Mouse (Mus musculus): ENCODE data around the gene Galnt10. TPM values are rescaled to one million over a fixed set of nuclear protein-coding genes. Genes with fewer than 3 reads are reported as not detected.

Galnt10 gene
- polyA plus RNA-seq, 1 experiment: 16.1 TPM

- Histone ChIP-seq H3K27ac (ENCODE audit: insufficient read depth, low read length) (no peak overlapping the region), H3K4me1 (ENCODE audit: control insufficient read depth, insufficient read depth, low read length) (no peaks in the 10 kb centered on the region), H3K4me3 (ENCODE audit: low read depth, low read length) (no peak overlapping the region), H3K9me3 (replicated peaks; ENCODE audit: control insufficient read depth, insufficient read depth, low read length, poor library complexity, severe bottlenecking) (no peaks in the 10 kb centered on the region), H3K36me3 (ENCODE audit: control insufficient read depth, insufficient read depth, low read length, poor library complexity, severe bottlenecking) (no peaks in the 10 kb centered on the region), H3K27me3 (ENCODE audit: control insufficient read depth, insufficient read depth, low read length, poor library complexity, severe bottlenecking) (no peaks in the 10 kb centered on the region), H3K9ac (ENCODE audit: low read depth, poor library complexity, severe bottlenecking) (no peak overlapping the region)
- TF ChIP-seq EP300 (IDR thresholded peaks at IDR 0.05; ENCODE audit: insufficient read depth, low read depth, low read length) (no peak), CTCF (IDR thresholded peaks at IDR 0.05; ENCODE audit: low read depth, low read length) (no peak), POLR2A (IDR thresholded peaks at IDR 0.05; ENCODE audit: insufficient read depth, low read length) (no peak)
Observed at GRCm38 (mm10) chr11:57683931-57684330, 38.7 kb downstream of the Galnt10 start.

- no peaks in the 10 kb centered on the region for H3K9me3 ChIP-seq (replicated peaks; ENCODE audit: control insufficient read depth, insufficient read depth, low read length, poor library complexity, severe bottlenecking)
- no peak overlapping the region for H3K4me3 ChIP-seq (ENCODE audit: low read depth, low read length)
- TF ChIP-seq CTCF (IDR thresholded peaks at IDR 0.05; ENCODE audit: low read depth, low read length) (no peak), EP300 (IDR thresholded peaks at IDR 0.05; ENCODE audit: insufficient read depth, low read depth, low read length) (no peak), POLR2A (IDR thresholded peaks at IDR 0.05; ENCODE audit: insufficient read depth, low read length) (no peak)
- no peaks in the 10 kb centered on the region for H3K27me3 ChIP-seq (ENCODE audit: control insufficient read depth, insufficient read depth, low read length, poor library complexity, severe bottlenecking)
- H3K9ac ChIP-seq (ENCODE audit: low read depth, poor library complexity, severe bottlenecking): no peak overlapping the region
- H3K4me1 ChIP-seq (ENCODE audit: control insufficient read depth, insufficient read depth, low read length): no peaks in the 10 kb centered on the region
- no peaks in the 10 kb centered on the region for H3K36me3 ChIP-seq (ENCODE audit: control insufficient read depth, insufficient read depth, low read length, poor library complexity, severe bottlenecking)
- no peak overlapping the region for H3K27ac ChIP-seq (ENCODE audit: insufficient read depth, low read length)
Observed at GRCm38 (mm10) chr11:57684891-57685290, 39.6 kb downstream of the Galnt10 start.

GRCm38 (mm10) chr11:57685689-57686454, 40.6 kb downstream of the Galnt10 start:
- Histone ChIP-seq H3K9ac (ENCODE audit: low read depth, poor library complexity, severe bottlenecking) (no peak overlapping the region), H3K27ac (ENCODE audit: insufficient read depth, low read length) (no peak overlapping the region), H3K9me3 (replicated peaks; ENCODE audit: control insufficient read depth, insufficient read depth, low read length, poor library complexity, severe bottlenecking) (no peaks in the 10 kb centered on the region), H3K4me1 (ENCODE audit: control insufficient read depth, insufficient read depth, low read length) (no peaks in the 10 kb centered on the region), H3K36me3 (ENCODE audit: control insufficient read depth, insufficient read depth, low read length, poor library complexity, severe bottlenecking) (no peaks in the 10 kb centered on the region), H3K4me3 (ENCODE audit: low read depth, low read length) (no peak overlapping the region), H3K27me3 (ENCODE audit: control insufficient read depth, insufficient read depth, low read length, poor library complexity, severe bottlenecking) (no peaks in the 10 kb centered on the region)
- TF ChIP-seq CTCF (IDR thresholded peaks at IDR 0.05; ENCODE audit: low read depth, low read length) (no peak), POLR2A (IDR thresholded peaks at IDR 0.05; ENCODE audit: insufficient read depth, low read length) (no peak), EP300 (IDR thresholded peaks at IDR 0.05; ENCODE audit: insufficient read depth, low read depth, low read length) (no peak)

GRCm38 (mm10) chr11:57686797-57687196, 41.6 kb downstream of the Galnt10 start:
- Histone ChIP-seq H3K36me3 (ENCODE audit: control insufficient read depth, insufficient read depth, low read length, poor library complexity, severe bottlenecking) (no peaks in the 10 kb centered on the region), H3K9me3 (replicated peaks; ENCODE audit: control insufficient read depth, insufficient read depth, low read length, poor library complexity, severe bottlenecking) (no peaks in the 10 kb centered on the region), H3K4me3 (ENCODE audit: low read depth, low read length) (no peak overlapping the region), H3K27me3 (ENCODE audit: control insufficient read depth, insufficient read depth, low read length, poor library complexity, severe bottlenecking) (no peaks in the 10 kb centered on the region), H3K9ac (ENCODE audit: low read depth, poor library complexity, severe bottlenecking) (no peak overlapping the region), H3K4me1 (ENCODE audit: control insufficient read depth, insufficient read depth, low read length) (no peaks in the 10 kb centered on the region), H3K27ac (ENCODE audit: insufficient read depth, low read length) (no peak overlapping the region)
- TF ChIP-seq POLR2A (IDR thresholded peaks at IDR 0.05; ENCODE audit: insufficient read depth, low read length) (no peak), EP300 (IDR thresholded peaks at IDR 0.05; ENCODE audit: insufficient read depth, low read depth, low read length) (no peak), CTCF (IDR thresholded peaks at IDR 0.05; ENCODE audit: low read depth, low read length) (no peak)

- no peaks in the 10 kb centered on the region for H3K4me1 ChIP-seq (ENCODE audit: control insufficient read depth, insufficient read depth, low read length)
- no peaks in the 10 kb centered on the region for H3K27me3 ChIP-seq (ENCODE audit: control insufficient read depth, insufficient read depth, low read length, poor library complexity, severe bottlenecking)
- TF ChIP-seq CTCF (IDR thresholded peaks at IDR 0.05; ENCODE audit: low read depth, low read length) (no peak), EP300 (IDR thresholded peaks at IDR 0.05; ENCODE audit: insufficient read depth, low read depth, low read length) (no peak), POLR2A (IDR thresholded peaks at IDR 0.05; ENCODE audit: insufficient read depth, low read length) (no peak)
- H3K36me3 ChIP-seq (ENCODE audit: control insufficient read depth, insufficient read depth, low read length, poor library complexity, severe bottlenecking): no peaks in the 10 kb centered on the region
- no peak overlapping the region for H3K9ac ChIP-seq (ENCODE audit: low read depth, poor library complexity, severe bottlenecking)
- no peaks in the 10 kb centered on the region for H3K9me3 ChIP-seq (replicated peaks; ENCODE audit: control insufficient read depth, insufficient read depth, low read length, poor library complexity, severe bottlenecking)
- H3K27ac ChIP-seq (ENCODE audit: insufficient read depth, low read length): no peak overlapping the region
- H3K4me3 ChIP-seq (ENCODE audit: low read depth, low read length): no peak overlapping the region
Observed at GRCm38 (mm10) chr11:57687258-57687657, 42.0 kb downstream of the Galnt10 start.

GRCm38 (mm10) chr11:57688179-57688929, 43.1 kb downstream of the Galnt10 start:
- H3K36me3 ChIP-seq (ENCODE audit: control insufficient read depth, insufficient read depth, low read length, poor library complexity, severe bottlenecking): no peaks in the 10 kb centered on the region
- H3K27ac ChIP-seq (ENCODE audit: insufficient read depth, low read length): no peak overlapping the region
- no peaks in the 10 kb centered on the region for H3K27me3 ChIP-seq (ENCODE audit: control insufficient read depth, insufficient read depth, low read length, poor library complexity, severe bottlenecking)
- TF ChIP-seq POLR2A (IDR thresholded peaks at IDR 0.05; ENCODE audit: insufficient read depth, low read length) (no peak), CTCF (IDR thresholded peaks at IDR 0.05; ENCODE audit: low read depth, low read length) (no peak), EP300 (IDR thresholded peaks at IDR 0.05; ENCODE audit: insufficient read depth, low read depth, low read length) (no peak)
- no peak overlapping the region for H3K9ac ChIP-seq (ENCODE audit: low read depth, poor library complexity, severe bottlenecking)
- H3K4me1 ChIP-seq (ENCODE audit: control insufficient read depth, insufficient read depth, low read length): no peaks in the 10 kb centered on the region
- H3K4me3 ChIP-seq (ENCODE audit: low read depth, low read length): no peak overlapping the region
- H3K9me3 ChIP-seq (replicated peaks; ENCODE audit: control insufficient read depth, insufficient read depth, low read length, poor library complexity, severe bottlenecking): no peaks in the 10 kb centered on the region

Measured in ES-Bruce4 (cell line).